Mouse (Mus musculus) spleen, postnatal 4 days (tissue): ENCODE data around the gene Lef1.

ENCODE experiments used
- DNase-seq, 2 experiments: peaks; one replicate each; pipeline ENCODE4 v3.0.0; 2022; ENCODE audit warnings: low spot score in 2 of 2

Gene Lef1

DNA sequence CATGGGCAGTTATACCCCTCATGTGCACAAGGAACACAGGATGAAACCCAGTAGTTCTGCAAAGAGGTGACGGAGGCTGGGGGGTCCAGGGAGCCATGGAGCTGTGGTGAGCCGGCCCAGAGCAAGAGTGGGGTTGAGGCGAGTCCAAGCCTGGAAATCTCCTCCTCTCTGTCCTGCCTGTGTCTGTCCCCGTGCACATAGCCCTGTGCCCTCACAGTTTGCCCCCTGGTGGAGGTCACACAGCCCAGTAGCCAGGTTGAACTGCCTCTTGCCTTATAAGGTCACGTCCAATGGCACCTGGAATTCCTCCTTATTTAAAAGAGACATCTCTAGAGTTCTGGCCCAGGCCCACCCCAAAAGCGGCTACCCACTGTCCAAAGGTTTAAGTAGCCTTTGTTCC lies 137.2 kb downstream of the Lef1 start:
- no peak for DNase-seq

DNA sequence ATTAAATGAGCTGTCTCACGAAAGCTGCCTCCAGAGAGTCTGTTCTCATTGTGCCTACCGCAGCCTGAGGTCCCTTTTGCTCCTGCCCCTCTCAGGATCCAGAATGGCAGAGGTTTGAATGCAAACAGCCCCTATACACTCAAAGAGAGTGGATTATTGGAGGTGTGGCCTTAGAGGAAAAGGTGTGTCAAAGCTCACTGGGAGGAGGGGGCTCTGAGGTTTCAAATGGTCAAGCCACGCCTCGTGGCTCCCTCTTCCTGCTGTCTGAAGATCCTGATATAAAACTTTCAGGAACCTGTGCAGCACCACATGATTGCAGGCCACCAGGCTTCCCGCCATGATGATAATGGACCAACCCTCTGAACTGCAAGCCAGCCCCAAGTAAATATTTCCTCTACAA lies 137.6 kb downstream of the Lef1 start:
- DNase-seq, result no peak

DNA sequence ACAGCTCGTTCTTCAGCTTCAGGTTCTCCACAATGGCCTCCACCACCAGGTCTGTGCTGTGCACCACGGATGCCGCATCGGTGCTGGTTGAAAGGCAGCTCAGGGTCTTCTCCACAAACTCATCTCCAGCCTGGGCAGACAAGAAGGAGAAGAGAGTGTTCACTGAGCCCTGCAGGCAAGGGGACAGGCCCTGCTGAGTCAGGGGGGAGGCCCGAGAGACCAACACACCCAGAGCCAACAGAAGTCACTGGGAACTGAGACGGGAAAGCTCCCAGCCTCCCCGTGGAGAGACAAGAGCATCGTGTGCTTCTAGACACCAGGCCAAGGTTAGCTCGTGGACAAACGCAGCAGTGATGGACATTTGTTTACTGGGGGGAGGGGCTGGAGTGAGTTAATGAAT lies 138.2 kb downstream of the Lef1 start:
- no peak for DNase-seq

DNA sequence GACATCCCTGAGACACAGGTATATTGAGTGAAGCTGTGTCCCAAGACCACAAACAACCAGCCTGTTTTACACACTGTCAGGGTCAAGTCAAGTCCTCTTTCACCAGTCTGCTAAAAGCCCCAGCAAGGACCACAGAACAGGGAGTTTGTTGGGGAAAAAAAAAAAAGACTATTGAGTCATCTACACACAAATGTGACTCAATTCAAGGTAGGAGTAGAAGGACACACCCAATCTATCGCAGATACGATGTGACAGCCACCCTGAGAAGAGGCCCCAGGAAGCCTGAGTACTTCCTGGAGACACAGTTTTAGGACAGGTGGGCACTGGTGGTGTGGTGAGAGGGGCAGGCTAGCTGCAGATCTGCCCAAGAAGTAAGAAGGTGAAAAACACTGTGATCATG lies 140.0 kb downstream of the Lef1 start:
- DNase-seq, result no peak

GRCm38 (mm10) chr3:131250978-131251377 lies 140.7 kb downstream of the Lef1 start:
- no peak for DNase-seq

DNA sequence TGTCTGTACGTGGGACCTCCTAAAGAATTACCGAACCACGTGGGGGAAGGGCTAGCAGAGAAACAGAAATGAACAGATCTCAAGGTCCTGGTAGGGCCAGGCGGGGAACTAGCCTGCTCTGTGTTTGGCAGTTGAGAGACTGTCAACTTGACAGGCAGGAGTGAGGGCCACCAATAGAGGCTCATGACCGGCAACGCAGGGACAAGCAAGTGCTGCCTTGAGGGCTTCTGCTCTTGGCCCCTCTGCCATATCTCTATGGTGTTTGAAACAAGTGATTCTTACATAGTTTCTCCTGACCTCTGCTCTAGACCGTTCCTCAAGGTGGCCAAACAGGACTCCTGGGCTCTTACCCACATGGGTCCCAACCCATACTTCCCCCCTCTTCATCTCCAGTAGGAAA lies 141.3 kb downstream of the Lef1 start:
- no peak for DNase-seq

GRCm38 (mm10) chr3:131254991-131255390 lies 144.7 kb downstream of the Lef1 start:
- no peak for DNase-seq

DNA sequence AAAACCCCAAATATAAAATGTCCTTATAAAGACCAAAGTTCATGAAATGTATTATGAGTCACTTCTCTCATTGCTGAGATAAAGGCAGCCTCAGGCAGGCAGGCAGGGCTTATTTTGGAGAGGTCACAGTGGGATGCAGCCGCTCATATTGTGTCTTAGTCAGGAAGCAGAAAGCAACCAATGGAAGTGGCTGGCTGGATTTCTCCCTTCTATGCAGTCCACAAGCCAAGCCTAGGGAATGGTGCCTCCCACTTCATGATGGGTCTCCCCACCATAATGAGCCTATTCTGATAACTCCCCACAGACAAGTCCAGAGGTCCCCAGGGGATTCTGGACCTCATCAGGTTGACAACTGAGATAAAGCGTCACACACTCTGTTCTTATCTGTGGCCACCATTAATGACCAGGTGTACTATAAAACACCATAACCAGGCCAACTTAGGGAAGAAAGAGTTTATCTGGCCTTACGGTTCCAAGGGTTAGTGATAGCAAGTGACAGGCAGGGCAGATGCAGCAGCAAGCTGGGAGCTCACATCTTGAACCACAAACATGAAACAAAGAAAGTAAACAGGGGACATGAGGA lies 145.2 kb downstream of the Lef1 start:
- DNase-seq, result no peak

GRCm38 (mm10) chr3:131258921-131259320 lies 148.7 kb downstream of the Lef1 start:
- no peak for DNase-seq

DNA sequence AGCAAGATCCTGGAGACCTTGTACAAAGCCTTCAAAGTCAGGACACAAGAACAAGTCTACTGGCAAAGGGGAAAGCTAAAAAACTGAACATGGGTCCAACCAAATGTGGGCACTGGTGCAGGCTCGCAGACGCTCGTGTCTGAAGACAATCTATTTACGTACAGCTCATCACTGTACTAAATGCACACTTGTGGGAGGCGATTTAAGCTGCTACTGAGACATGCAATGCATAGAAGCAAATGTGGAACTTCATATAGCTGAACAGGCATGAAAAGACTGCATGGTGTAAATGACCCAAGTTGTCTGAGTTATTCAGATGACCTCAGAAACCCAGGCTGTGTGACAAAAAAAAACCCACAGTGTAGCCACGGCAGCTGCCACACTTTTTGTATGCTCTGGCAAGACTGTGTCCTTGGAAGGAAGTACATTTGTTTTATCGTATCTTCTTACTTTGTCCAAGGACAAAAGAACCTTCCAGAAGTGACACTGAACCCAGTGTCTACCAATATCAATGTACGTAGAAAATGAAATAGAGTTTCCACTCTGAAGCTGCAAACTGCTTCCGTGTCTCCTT lies 149.2 kb downstream of the Lef1 start:
- no peak for DNase-seq

GRCm38 (mm10) chr3:131260418-131260817 lies 150.1 kb downstream of the Lef1 start:
- DNase-seq, result no peak

GRCm38 (mm10) chr3:131263766-131264486 lies 153.7 kb downstream of the Lef1 start:
- DNase-seq, result no peak

GRCm38 (mm10) chr3:131265516-131265915 lies 155.2 kb downstream of the Lef1 start:
- DNase-seq, result no peak

DNA sequence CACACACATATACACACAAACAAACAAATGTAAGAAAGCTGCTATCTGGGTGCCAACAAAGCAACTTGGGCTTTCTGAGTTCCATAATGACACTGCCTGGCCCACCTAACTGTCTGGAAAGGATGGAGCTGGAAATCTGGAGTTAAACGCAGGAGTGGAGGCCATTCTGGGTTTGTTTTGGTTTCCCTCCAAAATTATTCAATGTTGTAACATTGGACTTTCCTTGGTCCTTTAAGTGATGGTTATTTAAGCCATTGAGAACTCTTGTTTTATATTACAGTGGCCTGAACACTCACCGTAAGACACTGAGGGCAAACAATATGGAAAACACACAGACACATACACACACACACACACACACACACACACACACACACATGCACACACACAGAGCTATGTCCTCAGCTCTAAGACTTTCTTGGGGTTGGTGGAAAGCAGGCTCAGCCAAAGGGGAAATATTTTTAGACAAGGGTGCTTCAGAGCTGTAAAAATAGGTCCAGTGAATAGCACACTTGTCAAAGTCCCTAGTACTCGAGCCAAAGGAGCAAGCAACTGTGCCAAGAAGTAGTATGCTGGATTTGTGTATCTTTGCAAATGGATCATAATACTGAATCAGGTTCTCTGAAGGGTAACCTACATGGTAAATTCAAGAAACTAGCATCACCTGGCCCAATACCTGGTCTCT lies 156.2 kb downstream of the Lef1 start:
- no peak for DNase-seq

DNA sequence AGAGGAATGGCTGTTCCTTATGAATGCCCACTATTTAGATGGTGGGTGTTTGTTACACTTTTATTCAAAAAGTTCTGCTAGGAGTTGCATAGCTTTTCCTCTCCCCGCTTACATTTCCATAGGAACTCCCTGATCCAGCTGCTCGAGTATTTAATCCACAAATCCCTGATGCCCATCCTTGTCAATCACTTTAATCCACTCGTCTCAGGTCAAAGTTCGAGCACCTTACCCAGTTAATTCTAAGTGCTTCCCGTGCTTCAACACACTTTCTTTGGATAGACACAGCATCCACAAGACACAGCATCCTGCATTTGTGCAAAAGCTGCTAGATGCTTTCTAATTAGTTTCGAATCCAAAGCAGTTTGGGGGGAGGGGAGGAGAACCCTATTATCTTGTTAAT lies 160.1 kb downstream of the Lef1 start:
- no peak for DNase-seq

GRCm38 (mm10) chr3:131271157-131271556 lies 160.9 kb downstream of the Lef1 start:
- peak in 1 of 2 experiments; percentile 40 for DNase-seq

GRCm38 (mm10) chr3:131271559-131272373 lies 161.5 kb downstream of the Lef1 start, which contains the start of gene Hadh:
Hadh (minus strand) TSS chr3:131272101.
- DNase-seq, result peak; percentile 84 to 91

DNA sequence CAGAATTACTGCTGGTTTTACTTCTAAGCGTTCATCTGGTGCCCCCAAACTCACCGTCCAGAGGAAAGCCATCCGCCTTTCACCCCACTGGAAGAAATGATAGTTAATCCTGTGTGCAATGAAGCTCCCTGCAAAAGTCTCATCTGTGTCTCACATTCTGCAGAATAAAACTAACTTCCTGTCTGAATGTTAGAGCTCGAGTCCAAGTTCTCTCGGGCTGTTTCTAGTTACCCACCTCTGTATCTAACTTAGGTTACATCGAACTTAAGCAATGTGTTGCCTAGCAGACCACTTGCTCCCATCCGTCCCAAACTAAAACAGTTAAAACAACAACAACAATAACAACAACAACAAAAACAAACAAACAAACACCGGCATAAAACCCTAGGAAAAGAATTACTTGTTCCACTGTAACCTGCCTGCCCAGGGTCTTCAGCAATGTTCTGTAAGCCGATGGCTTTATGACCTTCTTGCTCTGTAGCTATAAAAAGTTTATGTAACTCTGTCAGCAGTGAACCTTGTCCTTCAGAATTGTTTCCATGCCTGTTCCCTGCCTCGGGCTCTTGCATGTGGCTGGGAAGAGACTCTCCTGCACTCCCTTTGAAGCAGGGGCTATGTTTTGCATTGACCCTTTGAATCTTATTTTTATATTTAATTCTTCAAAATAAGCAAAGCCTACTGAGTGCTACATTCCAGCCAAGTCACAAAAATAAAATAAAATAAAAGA lies 162.3 kb downstream of the Lef1 start:
- no peak for DNase-seq
